Mouse (Mus musculus): ENCODE data around the gene Erbb4. TPM values are rescaled to one million over a fixed set of nuclear protein-coding genes. Genes with fewer than 3 reads are reported as not detected.

Erbb4 gene
- polyA plus RNA-seq, 1 experiment from 2014 or later: 0.21 TPM

- no peak overlapping the region for H3K4me2 ChIP-seq (ENCODE audit: low read depth, severe bottlenecking)
- WGBS: 61% methylated on average over 5 of the region's 5 CpGs
Measured at GRCm38 (mm10) chr1:68275819-68276218, 832.0 kb downstream of the Erbb4 start.

GRCm38 (mm10) chr1:68178580-68178979 is 929.3 kb downstream of the Erbb4 start:
- Histone ChIP-seq H3K27me3 (ENCODE audit: control insufficient read depth, insufficient read depth, low read length) (no peaks in the 10 kb centered on the region), H3K4me2 (ENCODE audit: low read depth, severe bottlenecking) (no peak overlapping the region), H3K4me3 (ENCODE audit: low read depth, low read length) (no peak overlapping the region), H3K9me3 (ENCODE audit: control insufficient read depth, low read length) (no peaks in the 10 kb centered on the region), H3K9ac (ENCODE audit: low read length) (no peak overlapping the region), H3K36me3 (ENCODE audit: control insufficient read depth, insufficient read depth, low read length) (no peaks in the 10 kb centered on the region), H3K27ac (replicated peaks; ENCODE audit: low read depth, low read length) (no peak overlapping the region), H3K4me1 (ENCODE audit: control insufficient read depth, insufficient read depth, low read length) (no peaks in the 10 kb centered on the region)
- 15% methylated on average over 3 of the region's 3 CpGs for WGBS
- ATAC-seq (ENCODE audit: insufficient number of reproducible peaks, low FRiP score, low TSS enrichment, low read depth) (no peak), DNase-seq (ENCODE audit: low spot score) (no peak)

More at GRCm38 (mm10) chr1:68275819-68276218, 832.0 kb downstream of the Erbb4 start:
- Histone ChIP-seq H3K4me3 (ENCODE audit: low read depth, low read length) (no peak overlapping the region), H3K4me1 (ENCODE audit: control insufficient read depth, insufficient read depth, low read length) (no peaks in the 10 kb centered on the region), H3K9ac (ENCODE audit: low read length) (no peak overlapping the region), H3K36me3 (ENCODE audit: control insufficient read depth, insufficient read depth, low read length) (no peaks in the 10 kb centered on the region), H3K27me3 (ENCODE audit: control insufficient read depth, insufficient read depth, low read length) (no peaks in the 10 kb centered on the region), H3K9me3 (ENCODE audit: control insufficient read depth, low read length) (no peaks in the 10 kb centered on the region), H3K27ac (replicated peaks; ENCODE audit: low read depth, low read length) (no peak overlapping the region)
- DNase-seq (ENCODE audit: low spot score) (no peak), ATAC-seq (ENCODE audit: insufficient number of reproducible peaks, low FRiP score, low TSS enrichment, low read depth) (no peak)

DNA sequence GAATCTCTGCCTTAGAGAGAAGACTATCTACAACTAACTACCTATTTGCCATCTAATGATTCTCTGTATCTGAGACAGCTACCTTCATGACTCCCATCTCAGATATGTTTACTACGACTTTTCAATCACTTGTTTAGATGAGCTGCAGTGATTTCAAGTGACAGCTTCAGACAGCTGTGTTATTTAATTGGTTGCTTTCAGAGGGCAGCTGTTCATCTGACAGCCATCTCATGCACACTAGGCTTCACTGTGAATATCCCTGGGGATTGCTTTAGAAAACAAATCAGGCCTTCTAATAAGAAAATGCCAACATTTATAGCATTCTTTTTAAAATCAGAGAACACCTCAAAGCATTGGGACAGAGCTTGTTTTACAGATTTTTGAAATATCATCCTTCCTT is 952.6 kb downstream of the Erbb4 start:
- H3K27ac ChIP-seq (replicated peaks; ENCODE audit: low read depth, low read length): no peak overlapping the region
- no peaks in the 10 kb centered on the region for H3K27me3 ChIP-seq (ENCODE audit: control insufficient read depth, insufficient read depth, low read length)
- no peak overlapping the region for H3K9ac ChIP-seq (ENCODE audit: low read length)
- ATAC-seq (ENCODE audit: insufficient number of reproducible peaks, low FRiP score, low TSS enrichment, low read depth) (no peak), DNase-seq (ENCODE audit: low spot score) (no peak)
- WGBS: 73% methylated on average over 1 of the region's 1 CpGs
- H3K4me3 ChIP-seq (ENCODE audit: low read depth, low read length): no peak overlapping the region
- no peak overlapping the region for H3K4me2 ChIP-seq (ENCODE audit: low read depth, severe bottlenecking)
- H3K9me3 ChIP-seq (ENCODE audit: control insufficient read depth, low read length): no peaks in the 10 kb centered on the region
- no peaks in the 10 kb centered on the region for H3K36me3 ChIP-seq (ENCODE audit: control insufficient read depth, insufficient read depth, low read length)
- no peaks in the 10 kb centered on the region for H3K4me1 ChIP-seq (ENCODE audit: control insufficient read depth, insufficient read depth, low read length)

GRCm38 (mm10) chr1:68150572-68150971 is 957.3 kb downstream of the Erbb4 start:
- H3K4me2 ChIP-seq (ENCODE audit: low read depth, severe bottlenecking): no peak overlapping the region
- DNase-seq (ENCODE audit: low spot score): no peak
- WGBS: 83% methylated on average over 2 of the region's 2 CpGs
- no peak for ATAC-seq (ENCODE audit: insufficient number of reproducible peaks, low FRiP score, low TSS enrichment, low read depth)
- H3K9me3 ChIP-seq (ENCODE audit: control insufficient read depth, low read length): no peaks in the 10 kb centered on the region
- no peaks in the 10 kb centered on the region for H3K4me1 ChIP-seq (ENCODE audit: control insufficient read depth, insufficient read depth, low read length)
- H3K36me3 ChIP-seq (ENCODE audit: control insufficient read depth, insufficient read depth, low read length): no peaks in the 10 kb centered on the region
- H3K4me3 ChIP-seq (ENCODE audit: low read depth, low read length): no peak overlapping the region
- H3K27me3 ChIP-seq (ENCODE audit: control insufficient read depth, insufficient read depth, low read length): no peaks in the 10 kb centered on the region
- no peak overlapping the region for H3K27ac ChIP-seq (replicated peaks; ENCODE audit: low read depth, low read length)
- no peak overlapping the region for H3K9ac ChIP-seq (ENCODE audit: low read length)

DNA sequence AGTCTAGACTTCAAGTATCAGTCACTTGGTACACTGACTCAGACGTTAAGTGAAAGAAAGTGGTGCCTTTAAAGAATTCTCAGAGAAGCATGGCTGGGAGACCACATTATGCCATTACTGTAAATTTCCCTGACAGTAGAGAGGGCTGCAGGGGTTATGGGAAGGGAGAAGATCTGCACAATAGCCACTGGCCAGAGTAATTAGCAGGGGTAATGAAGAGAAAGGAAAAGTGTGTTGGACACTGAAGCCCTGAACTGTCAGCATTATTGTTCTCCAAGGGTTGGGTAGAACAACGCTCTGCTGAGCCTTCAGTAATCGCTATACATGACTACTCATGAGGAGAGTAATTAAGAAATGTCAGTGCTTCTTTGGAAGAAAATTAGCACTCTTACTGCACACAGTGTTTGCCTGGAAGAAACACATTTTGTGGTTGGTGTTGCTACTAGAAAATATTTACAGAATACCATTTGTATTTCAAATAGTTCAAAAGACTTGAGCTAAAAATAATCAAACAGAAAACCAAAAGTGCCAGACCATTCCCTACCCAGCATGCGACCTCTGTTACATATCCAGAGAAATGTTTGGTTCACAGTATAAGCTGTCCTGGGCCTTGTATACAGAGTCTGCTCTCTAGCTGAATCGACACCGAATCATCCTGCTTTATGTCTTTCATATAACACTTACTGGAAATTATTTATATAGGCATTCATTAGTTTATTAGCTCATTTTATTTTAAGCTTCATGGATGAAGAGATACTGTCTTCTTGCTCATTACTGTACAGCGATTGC is 965.1 kb downstream of the Erbb4 start:
- no peaks in the 10 kb centered on the region for H3K36me3 ChIP-seq (ENCODE audit: control insufficient read depth, insufficient read depth, low read length)
- no peaks in the 10 kb centered on the region for H3K9me3 ChIP-seq (ENCODE audit: control insufficient read depth, low read length)
- H3K4me2 ChIP-seq (ENCODE audit: low read depth, severe bottlenecking): no peak overlapping the region
- H3K27me3 ChIP-seq (ENCODE audit: control insufficient read depth, insufficient read depth, low read length): no peaks in the 10 kb centered on the region
- H3K9ac ChIP-seq (ENCODE audit: low read length): no peak overlapping the region
- DNase-seq (ENCODE audit: low spot score) (no peak), ATAC-seq (ENCODE audit: insufficient number of reproducible peaks, low FRiP score, low TSS enrichment, low read depth) (no peak)
- no peaks in the 10 kb centered on the region for H3K4me1 ChIP-seq (ENCODE audit: control insufficient read depth, insufficient read depth, low read length)
- no peak overlapping the region for H3K27ac ChIP-seq (replicated peaks; ENCODE audit: low read depth, low read length)
- WGBS: 83% methylated on average over 7 of the region's 7 CpGs
- no peak overlapping the region for H3K4me3 ChIP-seq (ENCODE audit: low read depth, low read length)

DNA sequence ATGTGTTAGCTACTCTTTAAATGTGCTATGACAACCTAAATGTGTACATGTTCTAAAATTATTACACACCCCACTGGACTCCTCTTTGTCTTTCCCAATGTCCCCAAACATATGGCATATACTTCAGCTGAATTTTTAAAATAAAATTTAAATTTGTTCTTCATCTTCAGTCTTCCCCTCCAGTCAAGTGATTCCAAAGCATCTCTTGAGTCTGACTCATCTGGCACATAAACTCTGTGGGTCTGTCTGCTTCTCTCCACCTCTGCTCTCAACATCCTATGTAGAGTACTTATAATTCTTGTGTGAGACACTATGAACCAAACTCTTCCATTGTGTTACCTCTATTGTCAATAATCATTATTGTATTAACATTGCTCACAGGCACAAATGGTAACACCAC is 972.9 kb downstream of the Erbb4 start:
- DNase-seq (ENCODE audit: low spot score) (no peak), ATAC-seq (ENCODE audit: insufficient number of reproducible peaks, low FRiP score, low TSS enrichment, low read depth) (no peak)
- Histone ChIP-seq H3K36me3 (ENCODE audit: control insufficient read depth, insufficient read depth, low read length) (no peaks in the 10 kb centered on the region), H3K4me3 (ENCODE audit: low read depth, low read length) (no peak overlapping the region), H3K27me3 (ENCODE audit: control insufficient read depth, insufficient read depth, low read length) (no peaks in the 10 kb centered on the region), H3K4me1 (ENCODE audit: control insufficient read depth, insufficient read depth, low read length) (no peaks in the 10 kb centered on the region), H3K4me2 (ENCODE audit: low read depth, severe bottlenecking) (no peak overlapping the region), H3K9me3 (ENCODE audit: control insufficient read depth, low read length) (no peaks in the 10 kb centered on the region), H3K27ac (replicated peaks; ENCODE audit: low read depth, low read length) (no peak overlapping the region), H3K9ac (ENCODE audit: low read length) (no peak overlapping the region)

GRCm38 (mm10) chr1:68134450-68134849 is 973.4 kb downstream of the Erbb4 start:
- no peak overlapping the region for H3K4me3 ChIP-seq (ENCODE audit: low read depth, low read length)
- no peak for DNase-seq (ENCODE audit: low spot score)
- no peak overlapping the region for H3K27ac ChIP-seq (replicated peaks; ENCODE audit: low read depth, low read length)
- H3K9me3 ChIP-seq (ENCODE audit: control insufficient read depth, low read length): no peaks in the 10 kb centered on the region
- no peaks in the 10 kb centered on the region for H3K4me1 ChIP-seq (ENCODE audit: control insufficient read depth, insufficient read depth, low read length)
- no peak overlapping the region for H3K4me2 ChIP-seq (ENCODE audit: low read depth, severe bottlenecking)
- WGBS: 86% methylated on average over 2 of the region's 2 CpGs
- H3K27me3 ChIP-seq (ENCODE audit: control insufficient read depth, insufficient read depth, low read length): no peaks in the 10 kb centered on the region
- no peak overlapping the region for H3K9ac ChIP-seq (ENCODE audit: low read length)
- no peaks in the 10 kb centered on the region for H3K36me3 ChIP-seq (ENCODE audit: control insufficient read depth, insufficient read depth, low read length)
- ATAC-seq (ENCODE audit: insufficient number of reproducible peaks, low FRiP score, low TSS enrichment, low read depth): no peak

DNA sequence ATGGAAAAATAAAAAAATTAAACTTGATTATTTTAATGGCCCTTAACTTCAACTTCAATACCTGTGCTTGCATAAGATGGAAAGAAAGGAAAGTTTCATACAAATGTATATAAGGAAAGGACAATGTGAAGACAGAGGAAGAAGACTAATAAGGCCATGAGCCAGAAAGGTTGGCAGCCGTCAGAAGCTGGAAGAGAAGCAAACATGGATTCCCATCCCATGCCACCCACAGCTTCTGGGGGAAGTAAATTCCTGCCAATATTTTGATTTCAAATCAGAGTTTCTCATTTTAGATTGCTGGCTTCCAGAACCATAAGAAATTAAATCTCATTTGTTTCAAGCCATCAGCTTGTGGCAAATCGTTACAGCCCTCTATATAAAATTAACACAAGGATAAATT is 984.3 kb downstream of the Erbb4 start:
- H3K4me1 ChIP-seq (ENCODE audit: control insufficient read depth, insufficient read depth, low read length): no peaks in the 10 kb centered on the region
- 93% methylated on average over 2 of the region's 2 CpGs for WGBS

DNA sequence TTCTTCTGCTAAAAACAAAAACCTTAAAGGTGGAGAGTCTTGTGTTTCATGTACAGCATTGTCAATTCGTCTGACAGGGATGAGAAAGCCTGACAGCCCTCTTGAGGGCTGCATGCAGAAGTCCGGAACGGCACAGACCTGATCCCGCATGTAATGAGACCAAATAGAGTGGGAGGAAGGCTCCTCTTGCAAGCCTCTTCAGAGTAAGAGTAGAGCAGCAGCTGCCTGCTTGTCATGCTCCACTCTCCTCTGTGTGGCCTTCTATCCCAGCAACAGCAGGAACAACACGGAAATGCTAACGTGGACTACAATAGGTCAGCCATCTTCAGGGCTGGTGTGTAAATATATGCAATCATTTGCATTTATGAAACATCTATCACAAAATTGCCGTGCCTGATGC is 987.5 kb downstream of the Erbb4 start:
- DNase-seq (ENCODE audit: low spot score) (no peak), ATAC-seq (ENCODE audit: insufficient number of reproducible peaks, low FRiP score, low TSS enrichment, low read depth) (no peak)
- no peaks in the 10 kb centered on the region for H3K27me3 ChIP-seq (ENCODE audit: control insufficient read depth, insufficient read depth, low read length)
- no peaks in the 10 kb centered on the region for H3K9me3 ChIP-seq (ENCODE audit: control insufficient read depth, low read length)
- H3K4me3 ChIP-seq (ENCODE audit: low read depth, low read length): no peak overlapping the region
- no peaks in the 10 kb centered on the region for H3K36me3 ChIP-seq (ENCODE audit: control insufficient read depth, insufficient read depth, low read length)
- 78% methylated on average over 7 of the region's 7 CpGs for WGBS
- H3K4me1 ChIP-seq (ENCODE audit: control insufficient read depth, insufficient read depth, low read length): no peaks in the 10 kb centered on the region
- no peak overlapping the region for H3K4me2 ChIP-seq (ENCODE audit: low read depth, severe bottlenecking)
- no peak overlapping the region for H3K9ac ChIP-seq (ENCODE audit: low read length)
- H3K27ac ChIP-seq (replicated peaks; ENCODE audit: low read depth, low read length): no peak overlapping the region

More for the DNA sequence above, 984.3 kb downstream of the Erbb4 start:
- Histone ChIP-seq H3K36me3 (ENCODE audit: control insufficient read depth, insufficient read depth, low read length) (no peaks in the 10 kb centered on the region), H3K9ac (ENCODE audit: low read length) (no peak overlapping the region), H3K4me2 (ENCODE audit: low read depth, severe bottlenecking) (no peak overlapping the region), H3K27me3 (ENCODE audit: control insufficient read depth, insufficient read depth, low read length) (no peaks in the 10 kb centered on the region), H3K27ac (replicated peaks; ENCODE audit: low read depth, low read length) (no peak overlapping the region), H3K9me3 (ENCODE audit: control insufficient read depth, low read length) (no peaks in the 10 kb centered on the region), H3K4me3 (ENCODE audit: low read depth, low read length) (no peak overlapping the region)
- DNase-seq (ENCODE audit: low spot score): no peak
- no peak for ATAC-seq (ENCODE audit: insufficient number of reproducible peaks, low FRiP score, low TSS enrichment, low read depth)

Measured in limb, embryonic 11.5 days (tissue).